Mouse (Mus musculus): ENCODE measurements around the gene Ehf.

The Ehf gene

DNA sequence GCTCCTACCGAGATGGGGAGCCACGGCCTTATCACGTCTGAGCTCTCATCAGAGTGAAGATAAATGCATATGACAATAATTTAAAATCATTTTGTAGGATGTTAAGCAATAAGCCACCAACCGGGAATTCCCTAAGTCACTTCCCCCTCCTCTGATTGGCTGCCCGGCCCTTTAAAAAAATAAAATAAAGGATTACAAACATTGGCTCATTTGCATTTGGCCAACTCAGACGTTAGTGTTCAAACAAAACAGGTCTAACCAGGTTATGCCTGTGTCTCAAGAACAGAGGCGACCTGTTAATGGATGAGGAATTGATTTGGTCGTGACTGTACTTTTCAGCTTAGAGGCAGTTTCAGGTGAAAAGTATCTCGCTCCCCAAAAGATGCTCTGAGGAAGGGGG lies at the start of gene Ehf:
Gene Ehf, minus strand, starts transcription at position 147 of the 400 bp plus-strand sequence.
- no peak for DNase-seq

DNA sequence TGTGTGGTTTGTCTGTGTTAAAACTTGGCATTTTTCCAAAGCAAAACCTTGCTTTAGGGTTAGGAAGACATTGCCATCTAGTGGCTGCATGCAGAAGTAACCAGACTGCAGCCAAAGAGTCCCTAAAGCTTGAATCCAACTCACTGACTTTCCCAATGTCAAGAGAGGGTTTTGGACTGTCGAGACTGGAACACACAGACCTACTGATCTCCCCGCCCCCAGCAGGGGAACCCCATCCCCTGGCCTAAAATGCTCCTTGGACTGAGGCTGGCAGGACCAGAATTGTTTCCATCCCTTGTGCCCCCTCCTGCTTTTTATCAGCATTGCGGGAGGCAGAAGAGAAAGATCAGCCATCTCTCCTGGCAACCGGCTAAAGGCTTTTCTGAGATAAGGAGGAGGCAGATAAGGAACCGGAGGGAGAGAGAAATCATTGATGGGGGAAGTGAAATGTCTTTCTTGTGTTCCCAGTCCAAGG lies 44.4 kb upstream of the Ehf start:
- DNase-seq: peak; percentile 84

DNA sequence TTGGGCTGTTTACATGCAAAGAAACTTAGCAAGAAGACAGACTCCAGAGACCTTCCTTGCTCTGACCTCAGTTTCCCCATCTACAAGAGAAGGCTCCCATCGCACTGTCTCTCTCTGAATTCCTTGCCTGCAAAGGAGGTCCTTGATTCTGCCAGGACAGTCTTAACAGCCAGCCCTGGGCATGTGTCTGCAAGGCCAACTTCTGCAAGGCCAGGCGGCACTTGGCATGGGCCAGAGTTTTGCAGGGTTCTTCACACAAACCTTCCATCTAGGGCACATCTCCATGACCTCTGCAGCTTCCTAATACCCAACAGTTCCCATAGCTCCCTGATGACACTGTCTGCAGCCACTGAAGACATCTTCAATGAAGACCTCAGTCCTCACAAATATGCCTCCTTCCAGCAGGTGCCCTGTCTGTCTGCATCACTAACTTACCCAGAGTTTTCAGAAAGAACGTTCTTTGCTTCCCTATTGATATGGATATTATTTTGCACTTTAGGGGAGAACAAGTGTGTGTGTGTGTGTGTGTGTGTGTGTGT lies 43.7 kb upstream of the Ehf start:
- no peak for DNase-seq

DNA sequence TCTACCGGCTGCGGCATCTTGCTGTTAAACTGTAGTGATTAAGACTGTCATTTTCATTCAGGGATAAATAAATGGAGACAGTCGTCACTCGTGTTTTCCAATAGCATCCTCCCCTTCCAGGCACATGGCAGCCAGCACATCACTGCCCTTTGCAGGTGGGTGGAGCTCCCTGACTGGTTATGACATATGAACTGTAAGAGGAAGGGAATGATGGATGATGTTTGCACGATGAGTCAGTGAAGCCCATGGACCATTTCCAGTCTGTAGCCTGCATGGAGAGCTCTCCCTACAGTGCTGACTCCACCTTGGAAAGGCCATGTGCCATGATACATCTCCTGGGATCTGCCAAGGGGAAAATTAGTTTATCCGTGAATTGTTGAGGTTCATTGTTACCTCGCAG lies 40.5 kb upstream of the Ehf start:
- DNase-seq: no peak

DNA sequence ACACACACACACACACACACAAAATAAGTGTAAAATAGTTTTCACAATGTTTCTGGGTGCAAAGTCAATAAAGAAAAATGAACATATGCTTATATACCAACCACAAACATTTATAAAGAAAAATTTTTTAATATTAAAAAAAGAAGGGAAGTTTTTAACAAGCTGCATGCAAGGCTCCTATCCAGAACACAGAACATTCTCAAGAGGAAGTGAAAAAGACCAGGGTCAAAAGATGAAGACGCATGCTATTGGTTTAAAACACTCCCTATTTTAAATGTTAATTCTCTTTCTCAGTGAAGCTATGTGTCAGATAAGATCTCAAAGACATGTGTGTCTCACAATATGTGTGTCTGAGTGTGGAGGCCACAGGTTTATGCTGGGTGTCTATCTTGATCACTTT lies 39.0 kb upstream of the Ehf start:
- no peak for DNase-seq

DNA sequence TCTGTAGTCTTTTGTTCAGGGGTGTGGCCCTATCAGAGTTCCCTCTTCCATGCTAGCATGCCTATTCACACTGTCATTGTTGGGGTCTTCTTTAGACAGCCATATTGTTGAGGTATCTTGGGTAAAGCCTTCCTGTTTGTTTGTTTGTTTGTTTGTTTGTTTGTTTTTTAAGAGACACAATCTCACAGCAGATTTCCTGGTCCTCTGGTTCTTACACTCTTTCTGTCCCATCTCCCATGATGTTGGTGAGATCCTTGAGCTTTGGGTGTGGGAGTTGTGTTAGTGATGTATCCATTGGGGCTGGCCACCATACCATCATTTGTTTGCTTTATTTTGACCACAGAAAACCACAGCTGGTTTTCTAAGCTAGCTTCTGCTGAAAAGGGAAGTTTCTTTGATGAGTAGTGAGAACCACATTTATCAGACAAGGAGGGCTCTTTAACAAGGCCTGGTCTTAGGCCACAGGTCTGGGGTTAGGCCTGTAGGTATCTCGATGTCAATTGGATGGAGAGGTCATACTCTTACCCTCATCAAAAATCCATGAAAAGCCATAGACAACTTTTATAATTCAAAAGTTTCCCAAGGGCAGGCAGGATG lies 38.4 kb upstream of the Ehf start:
- no peak for DNase-seq

DNA sequence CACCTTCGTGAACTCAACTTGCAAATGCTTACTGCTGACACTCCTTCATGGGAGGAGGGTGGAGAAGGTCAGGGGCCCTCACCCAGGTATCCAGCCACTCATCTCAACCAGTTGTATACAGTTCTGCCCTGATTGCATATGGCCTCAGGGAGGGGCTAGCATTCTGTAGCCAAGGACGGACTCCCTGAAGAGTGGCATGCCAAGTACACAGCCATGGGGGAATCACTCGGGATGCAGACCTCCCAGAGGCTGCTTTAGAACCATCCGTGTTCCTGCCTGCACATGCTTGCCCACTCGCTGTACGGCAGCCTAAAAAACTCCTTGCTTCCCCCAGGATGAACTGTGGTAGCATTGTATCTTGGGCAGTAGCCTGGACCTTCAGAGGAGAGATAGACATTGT lies 35.6 kb upstream of the Ehf start:
- no peak for DNase-seq

DNA sequence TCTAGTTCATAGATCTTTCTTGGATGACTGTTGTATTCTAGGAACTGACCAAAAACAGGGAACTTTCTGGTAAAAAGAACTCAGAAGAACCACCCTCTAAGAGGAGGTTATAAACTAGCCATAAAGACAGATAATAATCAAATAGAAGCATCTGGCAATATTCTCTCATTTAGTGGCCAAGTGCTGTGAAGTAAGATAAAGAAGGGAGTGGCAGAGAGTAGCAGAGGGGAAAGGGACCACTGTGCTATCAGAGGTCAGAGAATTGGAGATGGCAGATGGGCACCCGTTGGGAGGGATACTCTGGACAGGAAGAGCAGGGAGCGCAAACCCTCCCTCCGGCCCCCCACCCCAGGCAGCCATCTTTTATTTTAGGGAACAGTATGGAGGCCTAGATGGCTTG lies 34.3 kb upstream of the Ehf start:
- no peak for DNase-seq

DNA sequence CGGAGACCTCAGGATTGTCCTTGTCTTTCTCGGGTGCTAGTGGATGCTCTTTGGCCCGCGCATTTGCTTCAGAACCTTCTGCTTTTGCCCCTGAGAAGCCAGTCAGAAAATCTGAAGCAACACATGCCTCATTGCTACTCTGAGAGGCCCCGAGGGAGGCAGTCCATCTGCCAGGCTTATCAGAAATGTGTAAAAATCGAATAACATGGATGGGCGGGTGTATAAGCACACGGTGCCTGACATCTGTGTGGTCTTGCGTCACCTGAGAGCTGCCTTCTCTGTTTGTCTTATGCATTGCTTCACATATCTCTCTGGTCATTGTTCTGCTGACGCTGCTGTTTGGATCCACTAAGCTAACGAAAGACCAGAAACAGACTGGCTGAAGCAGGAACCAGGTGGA lies 33.5 kb upstream of the Ehf start:
- DNase-seq: peak; percentile 42

DNA sequence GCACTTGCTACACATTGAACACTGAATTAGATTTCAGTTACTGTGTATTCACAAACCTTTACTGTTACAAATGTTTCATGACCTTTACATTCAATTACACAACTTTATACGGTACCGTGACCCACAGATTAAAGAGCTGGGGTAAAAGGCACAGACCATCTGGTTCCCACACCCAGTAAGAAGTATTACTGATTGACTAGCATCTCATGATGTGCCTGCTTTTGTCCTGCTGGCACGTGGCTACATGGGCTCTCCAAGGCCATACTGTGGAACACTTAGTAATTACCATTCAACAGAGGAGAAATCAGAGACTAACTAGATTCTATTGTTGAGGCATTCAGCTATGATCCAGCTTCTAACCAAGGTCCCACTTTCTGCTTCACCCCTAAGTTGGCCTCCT lies 32.9 kb upstream of the Ehf start:
- DNase-seq: no peak

DNA sequence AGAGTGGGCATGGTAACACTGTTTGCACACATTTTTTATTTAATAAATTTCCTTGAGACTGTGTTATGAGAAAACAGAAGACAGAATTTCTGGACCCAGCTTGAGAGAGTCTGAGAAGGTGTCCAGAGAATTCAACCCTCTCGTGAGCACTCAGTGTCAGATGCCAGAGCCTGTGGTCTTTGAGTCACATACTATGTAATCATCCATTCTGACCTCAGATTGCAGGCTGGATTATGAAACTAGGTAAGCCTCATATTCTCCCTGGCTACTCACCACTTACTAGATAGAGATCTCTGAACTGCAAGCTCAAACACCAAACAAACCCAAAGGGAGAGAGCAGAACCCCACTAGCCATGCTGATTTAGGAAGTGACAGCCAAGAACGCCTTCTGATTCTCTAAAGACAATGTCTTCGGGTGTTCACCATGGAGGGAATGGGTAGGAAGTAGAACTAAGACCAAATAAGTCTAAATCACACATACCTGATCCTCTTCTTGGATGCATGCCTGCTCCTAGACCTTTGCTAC lies 28.7 kb upstream of the Ehf start:
- no peak for DNase-seq

DNA sequence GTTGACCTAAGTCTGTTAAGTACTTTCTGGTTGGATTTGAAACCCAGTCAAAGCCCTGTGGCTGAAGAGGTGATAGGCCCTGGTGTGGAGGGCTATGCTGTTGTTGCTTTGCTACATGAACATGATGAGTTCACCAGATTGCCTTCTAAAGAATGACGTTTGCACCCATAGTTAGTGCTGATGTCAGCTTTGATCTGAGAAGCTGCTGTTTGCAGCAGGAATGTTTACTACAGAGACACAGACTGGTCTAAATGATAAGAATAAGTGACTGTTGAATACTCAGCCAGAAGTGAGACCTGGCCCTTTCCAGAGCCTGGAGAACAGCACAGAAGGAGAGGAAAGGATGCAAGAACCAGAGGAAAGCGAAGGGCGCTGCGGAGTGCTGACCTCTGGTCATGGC lies 25.7 kb upstream of the Ehf start:
- no peak for DNase-seq

DNA sequence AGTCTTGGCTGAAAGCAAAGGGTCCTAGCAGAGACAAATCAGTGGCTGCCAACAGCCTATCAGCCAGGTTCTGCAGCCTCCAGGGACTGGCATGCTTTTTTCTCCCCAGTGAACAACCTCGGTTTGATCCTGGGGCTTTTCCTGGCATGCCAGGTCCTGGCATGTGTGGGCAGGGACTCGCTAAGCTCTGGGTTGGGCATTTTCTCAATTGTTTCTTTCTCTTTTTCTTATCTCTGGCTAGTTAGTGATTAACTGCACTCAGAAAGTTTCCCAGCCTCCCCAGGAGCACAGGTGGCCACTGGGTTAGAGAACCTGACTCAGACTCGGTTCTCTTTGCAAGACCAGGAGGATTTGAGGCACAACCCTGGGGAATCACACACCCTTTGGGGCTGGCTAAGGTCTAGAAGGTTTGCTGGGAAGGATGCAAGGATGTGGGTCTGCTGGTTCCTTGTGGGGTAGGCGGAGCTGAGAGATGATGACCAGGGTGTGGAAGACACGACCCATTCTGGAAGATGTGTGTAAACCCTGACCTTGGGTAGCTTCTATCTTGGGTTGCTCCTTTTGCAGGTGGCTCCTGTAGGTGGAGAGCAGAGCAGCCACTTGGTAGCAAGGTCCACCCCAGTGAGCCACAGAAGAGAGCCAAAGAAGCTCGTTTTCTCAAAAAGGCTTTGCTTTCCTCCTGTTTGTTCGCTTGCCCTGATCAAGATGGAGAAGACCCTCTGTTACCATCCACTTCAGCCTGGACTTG lies 22.4 kb upstream of the Ehf start:
- no peak for DNase-seq

DNA sequence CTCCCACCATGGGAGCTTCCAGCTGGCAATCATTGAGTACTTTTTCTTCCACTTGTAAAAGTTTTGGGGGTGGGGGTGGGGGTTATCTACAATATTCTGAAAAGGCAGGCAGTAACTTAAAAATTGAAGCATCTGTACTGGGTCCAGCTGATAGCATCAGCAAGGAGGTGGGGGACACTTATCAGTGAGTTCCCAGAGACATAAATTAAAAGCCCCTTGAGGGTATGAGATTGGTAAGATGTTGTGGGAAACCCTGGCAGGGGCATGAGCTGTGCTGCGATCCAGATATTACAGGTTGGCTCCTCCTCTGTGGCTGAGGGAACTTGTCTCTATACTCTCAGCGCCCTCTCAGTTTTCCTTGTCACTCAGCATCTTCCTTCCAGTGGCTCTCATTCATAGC lies 21.2 kb upstream of the Ehf start:
- no peak for DNase-seq

DNA sequence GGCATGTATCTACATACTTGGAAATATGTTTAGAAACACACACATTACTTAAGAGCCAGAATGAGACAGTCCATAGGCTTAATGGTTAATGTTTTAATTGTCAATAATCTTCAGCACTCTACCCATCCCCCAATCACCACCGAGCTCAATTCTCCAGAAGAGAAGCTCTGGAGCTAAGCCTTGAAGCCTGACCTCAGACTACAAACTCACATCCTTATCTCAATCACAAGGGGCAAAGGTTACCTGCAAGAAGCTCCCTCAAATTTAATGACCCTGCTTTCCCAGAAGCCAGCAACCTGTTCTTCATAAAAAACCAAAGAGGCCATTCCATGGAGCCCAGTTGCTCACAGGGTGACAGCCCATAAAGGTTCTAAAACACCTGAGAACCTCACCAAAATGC lies 19.1 kb upstream of the Ehf start:
- no peak for DNase-seq

DNA sequence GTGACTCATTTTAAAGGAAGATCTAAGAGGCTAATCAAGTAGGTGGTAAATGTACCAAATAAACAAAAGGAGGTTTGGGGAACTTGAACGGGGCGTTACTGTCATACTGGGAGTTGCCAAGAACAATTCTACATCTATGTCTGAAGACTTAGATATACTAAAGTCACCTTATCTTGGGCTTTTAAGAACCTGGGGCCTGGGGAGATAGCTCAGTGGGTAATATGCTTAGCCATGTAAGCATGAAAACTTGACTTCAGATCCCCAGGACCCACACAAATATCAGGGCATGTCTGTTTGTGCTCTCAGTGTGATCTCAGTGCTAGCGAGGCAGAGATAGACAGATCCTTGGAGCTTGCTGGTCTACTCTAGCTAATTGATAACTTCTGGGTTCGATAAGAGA lies 18.6 kb upstream of the Ehf start:
- no peak for DNase-seq

DNA sequence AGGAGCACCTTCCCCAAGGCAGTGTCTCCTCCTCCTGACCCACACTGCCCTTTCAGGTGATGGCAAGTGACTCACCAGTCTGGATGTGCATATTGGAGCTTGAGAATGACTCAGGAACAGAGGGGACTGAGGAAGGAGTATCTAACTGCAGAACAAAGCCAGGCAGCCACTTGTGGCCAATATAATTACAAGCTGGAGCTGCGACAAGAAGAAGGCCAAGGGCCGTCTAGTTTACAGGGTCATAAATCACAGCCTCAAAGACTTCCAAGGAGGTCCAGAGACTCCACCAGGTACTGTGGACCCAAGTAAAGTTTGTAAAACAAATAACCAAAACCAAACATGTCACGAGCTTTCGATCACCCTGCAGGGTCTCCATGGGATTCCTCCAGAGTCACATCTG lies 10.9 kb upstream of the Ehf start:
- no peak for DNase-seq

DNA sequence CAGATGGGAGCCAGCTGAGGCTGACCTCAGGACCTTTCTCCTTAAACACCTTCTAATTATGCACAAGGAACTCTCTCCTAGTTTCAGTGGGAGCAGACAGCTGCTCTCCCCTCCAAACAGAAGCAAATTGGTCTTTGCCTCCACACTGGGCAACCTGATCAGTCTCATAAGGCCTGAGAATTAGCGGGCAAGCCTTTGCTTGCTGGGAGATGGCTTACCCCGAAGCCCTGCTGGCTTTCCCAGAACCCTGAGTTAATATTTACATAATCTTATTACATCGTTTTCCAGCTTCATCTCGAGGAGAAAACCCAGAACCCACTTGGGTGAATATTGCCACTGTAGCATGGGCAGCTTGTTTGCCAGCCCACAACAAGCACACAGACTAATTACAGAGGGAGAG lies 9.6 kb upstream of the Ehf start:
- DNase-seq: no peak

DNA sequence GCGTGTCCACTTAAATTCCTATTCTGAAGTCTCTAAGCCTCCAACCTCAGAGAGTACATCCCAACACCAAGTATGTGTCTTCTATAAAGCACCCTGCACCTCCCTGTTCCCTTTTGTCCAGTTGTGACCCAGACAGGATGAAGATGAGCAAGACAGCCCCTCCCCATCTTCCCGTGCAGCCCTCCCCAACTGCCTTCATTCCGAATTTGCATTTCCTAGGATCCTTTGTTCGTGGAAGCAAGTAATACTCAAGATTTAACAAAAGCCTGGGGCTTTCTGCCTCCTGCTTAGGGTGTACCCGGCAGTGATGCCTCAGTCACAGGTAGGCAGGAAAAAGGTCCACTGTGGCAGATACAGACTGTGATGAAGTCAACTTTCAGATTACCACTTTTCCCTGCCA lies 7.6 kb upstream of the Ehf start:
- no peak for DNase-seq

DNA sequence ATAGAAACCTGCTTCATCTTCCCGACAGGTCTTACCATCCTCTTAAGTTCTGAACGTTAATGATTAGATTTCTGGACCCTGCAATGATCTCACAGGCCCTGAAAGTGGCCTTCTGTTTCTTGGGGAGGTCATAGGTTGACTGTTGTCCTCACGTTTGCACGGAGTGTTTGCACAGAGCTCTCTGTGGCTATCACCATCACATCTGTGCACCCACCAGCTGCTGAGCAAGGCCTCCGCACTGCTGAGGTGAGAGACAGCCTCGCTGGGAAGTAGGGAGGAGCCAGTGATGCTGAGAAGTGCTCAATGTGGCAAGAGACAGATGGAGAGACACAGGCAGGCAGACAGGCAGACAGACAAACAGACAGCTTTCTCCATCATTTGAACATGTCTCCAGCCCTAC lies 3.6 kb upstream of the Ehf start:
- DNase-seq: no peak

DNA sequence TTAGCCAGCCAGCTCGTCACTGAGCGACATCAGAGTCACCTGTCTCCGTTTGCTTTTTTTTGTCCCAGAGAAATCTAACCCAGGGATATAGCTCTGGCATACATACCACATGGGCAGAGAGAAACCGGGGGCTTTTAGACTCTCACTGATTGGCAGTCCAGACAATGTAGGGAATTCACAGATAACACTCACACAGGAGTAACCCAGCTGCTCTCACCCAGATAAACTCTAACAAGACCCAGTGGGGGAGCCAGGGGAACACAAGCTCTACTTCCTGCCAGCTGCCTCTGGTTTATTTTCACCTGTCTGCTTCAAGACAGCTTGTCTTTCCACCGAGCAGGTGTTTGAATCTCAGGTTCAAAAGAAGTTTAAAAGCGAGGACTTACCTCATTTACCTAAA lies 409 bp downstream of the Ehf start:
- no peak for DNase-seq

DNA sequence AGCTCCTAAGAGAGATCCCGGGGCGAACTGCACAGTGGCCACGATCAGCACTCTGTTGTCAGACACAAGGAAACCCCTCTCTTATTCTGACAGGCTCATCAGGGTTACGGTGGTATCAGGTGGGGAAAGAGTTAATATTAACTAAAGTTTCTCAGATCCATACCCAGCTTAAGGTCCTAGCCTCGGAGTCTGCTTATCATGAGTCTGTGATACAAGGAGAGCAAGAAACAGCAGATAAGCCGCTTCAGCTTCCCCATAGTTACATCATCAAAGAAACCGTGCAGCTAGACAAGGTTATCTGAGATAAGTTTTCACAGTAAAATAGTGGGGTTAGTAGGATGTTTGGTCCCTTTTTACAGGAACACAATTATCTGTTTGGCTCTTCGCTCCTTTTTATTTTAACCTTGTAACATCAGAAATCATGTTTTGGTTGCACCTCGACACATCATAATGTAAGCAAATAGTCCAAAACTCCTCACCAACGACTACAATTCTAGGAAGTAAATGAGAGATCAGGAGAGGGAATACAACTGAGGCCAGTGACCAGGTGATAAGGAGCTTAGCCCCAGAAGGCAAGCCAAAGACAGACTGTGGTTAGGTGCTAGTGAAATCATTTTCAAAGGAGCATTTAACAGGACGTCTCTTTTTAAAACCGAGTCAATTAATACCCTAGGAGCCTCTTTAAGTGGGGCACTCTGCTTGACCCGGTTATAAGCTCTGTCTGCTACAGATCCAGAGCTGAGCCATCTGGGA lies 4.2 kb downstream of the Ehf start:
- DNase-seq: peak; percentile 42

DNA sequence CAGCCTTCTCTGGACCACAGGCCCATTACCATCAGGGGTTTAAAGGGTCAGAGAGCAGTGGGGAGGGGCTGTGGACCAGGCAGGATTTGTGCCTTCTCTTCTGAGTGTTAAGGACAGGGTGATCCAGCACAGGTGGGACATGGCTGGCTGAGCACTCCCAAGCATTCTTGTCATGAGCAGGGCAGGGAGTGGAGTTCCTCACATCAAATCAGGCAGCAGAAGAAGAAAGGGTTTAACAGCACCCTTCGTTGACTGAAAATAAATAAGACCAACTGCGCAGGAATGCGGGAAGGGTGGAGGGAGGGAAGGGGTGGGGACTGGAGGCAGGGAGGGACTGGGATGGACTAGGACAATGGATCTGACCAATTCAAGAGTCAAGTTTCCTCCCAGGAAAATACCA lies 8.6 kb downstream of the Ehf start:
- DNase-seq: no peak

DNA sequence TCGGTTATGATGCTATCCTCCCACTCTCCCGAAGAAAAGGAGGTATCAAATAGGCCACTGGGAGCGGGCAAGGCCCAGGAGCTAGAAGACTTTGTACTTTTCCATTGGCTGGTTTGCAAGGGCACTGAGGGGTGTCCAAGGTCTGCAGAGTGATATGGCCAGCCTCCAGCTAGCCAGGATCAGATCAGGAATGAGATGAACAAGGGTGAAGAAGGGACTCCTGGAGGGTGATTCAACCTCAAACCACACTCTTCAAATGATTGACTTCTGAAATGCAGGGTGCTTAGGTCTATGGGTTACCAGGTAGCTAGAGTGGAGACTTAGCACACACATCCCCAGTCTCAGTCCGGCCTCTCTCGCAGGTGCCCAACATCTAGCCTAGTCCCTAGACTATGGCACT lies 9.3 kb downstream of the Ehf start:
- no peak for DNase-seq
